Mouse (Mus musculus) kidney, embryonic 16.5 days (tissue): Measurements from ENCODE around the gene Gm21905. TPM values are rescaled to one million over a fixed set of nuclear protein-coding genes. Genes with fewer than 3 reads are reported as not detected.

Experiments
- ATAC-seq: fragments of 200-750 bp; cut with Nextera tagmentation; 2 replicates; pipeline ENCODE4 v1.8.0; 2017; ENCODE audit warnings: moderate TSS enrichment; ENCODE audit not compliant: low FRiP score, low TSS enrichment
- H3K27ac ChIP-seq: fragments of 300-500 bp; sonication (generic); 2 replicates; pipeline ENCODE4 v1.5.1; 2014; ENCODE audit warnings: low read length
- H3K27me3 ChIP-seq: fragments of 300-500 bp; sonication (generic); 2 replicates; pipeline ENCODE4 v1.6.1; 2014; ENCODE audit warnings: low read length, control low read depth, mixed read lengths; ENCODE audit not compliant: insufficient read depth
- H3K36me3 ChIP-seq: fragments of 300-500 bp; sonication (generic); 2 replicates; pipeline ENCODE4 v1.6.1; 2014; ENCODE audit warnings: low read length, control low read depth, mixed read lengths; ENCODE audit not compliant: insufficient read depth
- H3K4me1 ChIP-seq: fragments of 300-500 bp; sonication (generic); 2 replicates; pipeline ENCODE4 v1.6.1; 2014; ENCODE audit warnings: low read length, control low read depth, mixed read lengths; ENCODE audit not compliant: insufficient read depth
- H3K4me2 ChIP-seq: fragments of 300-500 bp; sonication (generic); replicated peaks from 2 replicates; pipeline ENCODE4 v1.6.1; 2014; ENCODE audit warnings: low read depth, low read length
- H3K4me3 ChIP-seq: fragments of 300-500 bp; sonication (generic); 2 replicates; pipeline ENCODE4 v1.5.1; 2014; ENCODE audit warnings: mild to moderate bottlenecking, low read length
- H3K9ac ChIP-seq: fragments of 300-500 bp; sonication (generic); replicated peaks from 2 replicates; pipeline ENCODE4 v1.6.1; 2014; ENCODE audit warnings: low read length
- H3K9me3 ChIP-seq: fragments of 300-500 bp; sonication (generic); 2 replicates; pipeline ENCODE4 v1.6.1; 2016; ENCODE audit warnings: low read length, control low read depth
- WGBS: fragments of 180-500 bp; shearing (Covaris S2); extraction: QIAGEN DNeasy Blood & Tissue Kit; methylation state at CpG from one replicate; pipeline ENCODE4 v1.1.7; 2014; 5-methylcytosine and 5-hydroxymethylcytosine counted together
- polyA plus RNA-seq: library from polyadenylated mRNA; unstranded; fragments of >200 nt; fragmentation: Nextera tagmentation; extraction: Ambion mirVana; gene quantifications from 2 replicates; pipeline ENCODE4 v1.2.1, GENCODE M21; 2015

Gm21905 gene
- polyA plus RNA-seq = not detected in 2 replicates

DNA sequence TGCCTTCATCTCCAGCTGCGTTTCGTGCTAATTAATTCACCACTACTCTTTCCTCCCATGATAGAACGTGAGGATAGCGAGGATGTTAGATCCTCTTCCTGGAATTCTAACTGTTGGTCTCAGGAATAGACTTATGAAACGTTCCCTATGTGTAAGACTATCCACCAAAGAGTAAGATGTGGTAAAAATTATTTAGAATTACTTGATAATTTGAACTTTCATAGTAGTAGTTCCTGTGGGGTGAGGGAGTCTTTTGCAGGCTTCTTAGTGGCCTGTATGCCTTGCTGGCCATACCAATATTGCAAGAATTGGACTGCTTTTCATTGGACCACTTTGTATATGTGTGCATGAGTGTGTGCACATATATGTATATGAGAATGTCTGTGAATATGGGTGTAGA lies at the start of gene Gm21905:
TSS of gene Gm21905 (minus strand) at position 101 of the 400 bp plus-strand sequence.
- H3K4me1 ChIP-seq = no peaks in the 10 kb centered on the region
- H3K9ac ChIP-seq = no peak within 1 kb of the TSS
- no peak within 1 kb of the TSS for H3K4me2 ChIP-seq
- 76% methylated on average over 5 of the region's 5 CpGs for WGBS
- no peaks in the 10 kb centered on the region for H3K9me3 ChIP-seq
- H3K27me3 ChIP-seq = no peaks in the 10 kb centered on the region
- no peak within 1 kb of the TSS for H3K27ac ChIP-seq
- H3K4me3 ChIP-seq = no peak within 1 kb of the TSS
- no peak for ATAC-seq
- no peaks in the 10 kb centered on the region for H3K36me3 ChIP-seq

DNA sequence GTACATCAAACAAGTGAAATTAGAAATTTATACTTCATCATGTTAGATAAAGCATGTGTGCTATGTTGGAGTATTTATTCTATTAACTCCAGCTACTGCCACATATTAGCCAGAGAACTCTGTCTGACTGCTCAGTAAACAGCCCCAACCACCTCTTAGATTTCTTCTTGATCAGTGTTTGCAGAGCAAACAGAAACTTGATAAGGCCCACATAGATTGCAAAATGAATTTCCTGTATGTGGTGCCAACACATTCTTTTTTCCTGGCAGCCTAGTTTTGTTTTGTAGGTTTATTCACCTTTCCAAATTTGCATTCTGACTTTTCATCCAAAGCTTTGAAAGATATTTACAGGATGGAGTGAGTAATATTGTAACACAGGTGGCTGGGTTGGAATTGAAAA lies 44.2 kb upstream of the Gm21905 start:
- no peaks in the 10 kb centered on the region for H3K4me1 ChIP-seq
- H3K36me3 ChIP-seq = no peaks in the 10 kb centered on the region
- no peaks in the 10 kb centered on the region for H3K27me3 ChIP-seq
- no peak overlapping the region for H3K27ac ChIP-seq
- no peak overlapping the region for H3K9ac ChIP-seq
- no peaks in the 10 kb centered on the region for H3K9me3 ChIP-seq
- H3K4me3 ChIP-seq = no peak overlapping the region
- no peak overlapping the region for H3K4me2 ChIP-seq
- no peak for ATAC-seq

DNA sequence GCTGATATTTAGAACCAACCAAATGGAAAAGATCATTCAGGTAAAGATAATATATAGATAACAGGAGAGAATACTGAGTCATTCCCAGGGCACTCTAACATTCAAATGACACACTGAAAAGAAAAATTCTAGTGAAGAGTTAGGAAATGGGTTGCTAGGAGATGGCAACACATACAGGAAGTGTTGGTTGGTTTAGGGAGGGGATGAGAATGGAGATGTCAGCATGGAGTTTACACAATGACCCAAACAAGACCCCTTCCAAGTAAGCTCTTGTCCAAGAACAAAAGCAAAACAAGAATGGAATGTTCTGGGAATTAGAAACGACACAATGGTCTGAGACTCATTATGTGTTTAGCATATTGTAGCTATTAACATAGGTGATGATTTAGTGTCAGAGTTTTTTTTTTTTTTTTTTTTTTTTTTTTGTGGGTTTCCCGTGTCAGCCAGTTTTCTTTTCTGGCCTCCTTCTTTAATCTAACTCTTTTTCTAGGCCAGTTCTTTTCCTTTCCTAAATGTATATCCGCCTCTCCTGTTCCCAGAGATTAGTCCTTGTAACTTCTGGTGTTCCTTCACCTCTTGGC lies 35.8 kb upstream of the Gm21905 start:
- no peaks in the 10 kb centered on the region for H3K27me3 ChIP-seq
- H3K9ac ChIP-seq = no peak overlapping the region
- no peaks in the 10 kb centered on the region for H3K36me3 ChIP-seq
- no peak for ATAC-seq
- H3K27ac ChIP-seq = no peak overlapping the region
- H3K9me3 ChIP-seq = no peaks in the 10 kb centered on the region
- H3K4me2 ChIP-seq = no peak overlapping the region
- H3K4me3 ChIP-seq = no peak overlapping the region
- WGBS = 66% methylated on average over 3 of the region's 3 CpGs
- no peaks in the 10 kb centered on the region for H3K4me1 ChIP-seq

DNA sequence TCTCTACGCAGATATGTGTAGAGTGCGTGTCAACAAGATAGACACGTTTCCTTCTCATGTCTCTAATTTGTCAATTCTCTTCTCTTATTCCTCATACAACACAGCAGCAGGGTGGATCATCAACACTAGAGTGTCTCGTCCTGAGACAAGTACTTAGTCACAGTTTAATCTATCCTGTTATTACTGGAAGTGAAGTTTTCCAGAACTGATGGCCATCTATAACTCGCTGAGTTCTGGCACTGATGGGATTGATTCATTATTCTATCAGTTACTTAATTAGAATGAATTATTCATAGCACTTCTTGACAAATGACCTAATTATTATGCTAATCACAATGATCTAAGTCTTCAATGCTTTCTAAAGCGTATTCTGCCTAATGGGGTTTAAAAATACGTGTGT lies 23.3 kb upstream of the Gm21905 start:
- Histone ChIP-seq H3K27me3 (no peaks in the 10 kb centered on the region), H3K4me3 (no peak overlapping the region), H3K9ac (no peak overlapping the region), H3K4me1 (no peaks in the 10 kb centered on the region), H3K27ac (no peak overlapping the region), H3K9me3 (no peaks in the 10 kb centered on the region), H3K4me2 (no peak overlapping the region), H3K36me3 (no peaks in the 10 kb centered on the region)
- WGBS = 74% methylated on average over 7 of the region's 7 CpGs
- no peak for ATAC-seq

DNA sequence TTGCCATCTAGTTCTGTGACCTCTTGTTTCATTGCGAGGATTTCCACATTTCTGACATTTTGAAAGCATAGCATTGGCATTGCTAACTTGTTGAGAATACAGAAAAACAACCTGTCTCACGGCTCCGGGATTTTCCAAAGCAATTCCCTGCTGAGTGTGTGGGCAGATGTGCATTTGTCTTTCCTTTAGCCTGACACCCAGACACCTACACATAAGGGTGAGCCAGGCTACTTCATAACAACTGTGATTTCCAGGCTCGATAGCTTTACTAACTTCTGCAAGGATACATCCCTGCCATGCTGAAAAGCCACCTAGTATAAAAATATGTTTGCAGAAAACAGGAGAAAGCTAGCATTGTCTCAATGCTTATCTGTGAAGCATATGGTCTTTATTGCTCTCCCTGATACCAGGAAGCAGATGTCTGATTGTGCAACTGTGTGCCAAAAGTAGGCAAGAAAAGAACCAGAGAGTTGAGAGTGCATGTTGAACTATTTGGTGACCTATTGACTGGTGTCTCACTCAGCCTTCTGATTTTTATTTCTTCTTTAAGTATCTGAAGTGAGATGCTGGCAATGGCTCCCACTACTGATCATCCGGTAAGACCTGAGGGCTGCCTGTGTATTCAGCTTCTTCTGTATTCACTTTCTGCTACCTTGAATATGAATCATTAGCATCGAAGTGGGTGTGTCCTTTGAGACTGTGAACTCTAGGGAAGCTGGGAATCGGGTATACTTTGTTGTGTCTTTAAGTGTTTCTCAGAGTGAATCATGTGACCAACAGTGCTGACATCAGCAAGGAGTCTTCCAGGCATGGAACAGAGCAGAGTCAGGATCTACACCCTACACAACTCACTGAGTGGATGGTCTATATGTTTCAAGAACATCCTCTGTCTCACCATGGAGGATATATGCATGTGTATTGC lies 15.7 kb upstream of the Gm21905 start:
- Histone ChIP-seq H3K4me3 (no peak overlapping the region), H3K9me3 (no peaks in the 10 kb centered on the region), H3K9ac (no peak overlapping the region), H3K4me2 (no peak overlapping the region), H3K27me3 (no peaks in the 10 kb centered on the region), H3K4me1 (no peaks in the 10 kb centered on the region), H3K27ac (no peak overlapping the region), H3K36me3 (no peaks in the 10 kb centered on the region)
- no peak for ATAC-seq
- 79% methylated on average over 7 of the region's 7 CpGs for WGBS

DNA sequence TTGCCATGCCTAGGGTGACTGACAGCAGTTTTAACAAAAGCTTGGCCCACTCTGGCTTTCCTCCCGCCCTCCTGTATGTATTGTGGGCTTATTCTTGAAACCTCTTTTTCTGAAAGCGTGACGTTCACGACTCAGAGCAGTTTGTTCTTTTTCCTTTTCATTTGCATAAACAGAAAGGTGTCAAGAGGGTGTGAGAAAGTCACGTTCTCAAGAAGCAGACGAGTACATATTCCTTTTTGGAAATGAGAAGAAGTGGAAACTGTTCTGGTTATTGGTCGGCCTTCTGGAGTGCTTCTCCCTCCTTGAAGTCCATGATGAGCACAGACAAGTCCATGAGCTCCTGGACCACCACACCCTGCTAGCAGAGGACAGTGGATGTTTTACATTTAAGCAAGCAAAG lies 9.3 kb upstream of the Gm21905 start:
- H3K4me2 ChIP-seq = no peak overlapping the region
- 82% methylated on average over 7 of the region's 7 CpGs for WGBS
- H3K27ac ChIP-seq = no peak overlapping the region
- no peak for ATAC-seq
- H3K9me3 ChIP-seq = no peaks in the 10 kb centered on the region
- no peaks in the 10 kb centered on the region for H3K4me1 ChIP-seq
- H3K4me3 ChIP-seq = no peak overlapping the region
- no peaks in the 10 kb centered on the region for H3K36me3 ChIP-seq
- no peak overlapping the region for H3K9ac ChIP-seq
- H3K27me3 ChIP-seq = no peaks in the 10 kb centered on the region

DNA sequence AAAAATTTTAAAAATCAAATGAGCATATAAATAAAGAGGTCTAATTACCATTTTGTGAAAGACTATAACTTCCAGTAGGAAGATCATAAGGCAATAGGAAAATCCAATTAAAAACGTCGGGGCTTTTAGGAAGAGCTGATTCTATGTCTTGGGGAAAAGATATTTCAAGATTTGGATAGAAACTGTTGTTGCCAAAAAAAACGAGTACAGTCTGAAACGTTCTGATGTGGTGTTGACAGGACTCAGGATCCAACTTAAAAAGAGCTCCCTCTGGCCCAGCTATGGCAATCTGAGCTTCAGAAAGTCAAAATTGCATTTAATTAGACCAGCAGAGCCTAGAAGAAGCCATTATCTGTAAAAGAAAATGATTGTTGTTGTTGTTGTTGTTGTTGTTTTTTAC lies 7.9 kb upstream of the Gm21905 start:
- no peak overlapping the region for H3K27ac ChIP-seq
- 73% methylated on average over 4 of the region's 4 CpGs for WGBS
- no peak overlapping the region for H3K4me2 ChIP-seq
- H3K4me1 ChIP-seq = no peaks in the 10 kb centered on the region
- no peaks in the 10 kb centered on the region for H3K27me3 ChIP-seq
- no peak for ATAC-seq
- H3K9ac ChIP-seq = no peak overlapping the region
- H3K4me3 ChIP-seq = no peak overlapping the region
- no peaks in the 10 kb centered on the region for H3K9me3 ChIP-seq
- H3K36me3 ChIP-seq = no peaks in the 10 kb centered on the region

DNA sequence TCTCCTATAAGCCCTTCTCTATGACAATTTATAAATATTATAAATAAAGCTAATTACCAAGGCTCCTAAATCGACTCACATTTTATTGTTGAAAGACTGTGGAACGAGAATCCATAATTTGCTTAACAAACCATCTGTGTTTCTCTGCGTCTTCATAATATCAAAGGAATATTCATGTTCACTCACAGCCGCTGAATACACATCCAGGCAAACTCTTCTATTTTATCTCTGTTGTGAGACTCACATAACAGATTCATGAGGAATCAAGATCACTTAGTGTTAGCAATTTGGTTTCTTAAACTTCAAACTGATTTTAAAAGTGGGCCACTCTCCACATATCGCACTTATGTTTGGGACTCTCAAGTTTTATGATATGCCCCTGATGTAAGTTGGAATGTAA lies 1.9 kb upstream of the Gm21905 start:
- Histone ChIP-seq H3K4me3 (no peak overlapping the region), H3K27me3 (no peaks in the 10 kb centered on the region), H3K9ac (no peak overlapping the region), H3K9me3 (no peaks in the 10 kb centered on the region), H3K27ac (no peak overlapping the region), H3K4me2 (no peak overlapping the region), H3K4me1 (no peaks in the 10 kb centered on the region), H3K36me3 (no peaks in the 10 kb centered on the region)
- 87% methylated on average over 5 of the region's 5 CpGs for WGBS
- no peak for ATAC-seq

DNA sequence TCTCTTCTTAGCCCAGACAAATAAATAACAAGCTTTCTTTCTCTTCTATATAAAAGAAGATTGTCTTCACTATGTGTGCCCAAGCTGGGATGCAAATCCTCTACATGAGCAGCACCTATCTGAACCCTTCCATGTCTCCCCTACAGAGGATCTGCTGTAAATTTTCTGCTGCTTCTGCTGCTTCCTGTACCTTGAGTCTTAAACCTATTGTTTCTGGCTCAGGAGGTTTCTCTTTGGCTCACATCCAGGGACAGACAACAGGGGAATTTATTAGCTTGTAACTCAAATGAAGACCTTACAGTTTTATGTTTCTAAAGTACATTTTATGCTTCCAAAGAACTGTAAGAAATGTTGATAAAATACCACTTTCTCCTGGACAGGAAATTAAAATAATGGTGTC lies 785 bp upstream of the Gm21905 start:
- H3K9ac ChIP-seq = no peak overlapping the region
- no peaks in the 10 kb centered on the region for H3K27me3 ChIP-seq
- no peaks in the 10 kb centered on the region for H3K9me3 ChIP-seq
- no peak overlapping the region for H3K4me2 ChIP-seq
- no peaks in the 10 kb centered on the region for H3K36me3 ChIP-seq
- no peak for ATAC-seq
- no peak overlapping the region for H3K27ac ChIP-seq
- no peaks in the 10 kb centered on the region for H3K4me1 ChIP-seq
- no peak overlapping the region for H3K4me3 ChIP-seq

DNA sequence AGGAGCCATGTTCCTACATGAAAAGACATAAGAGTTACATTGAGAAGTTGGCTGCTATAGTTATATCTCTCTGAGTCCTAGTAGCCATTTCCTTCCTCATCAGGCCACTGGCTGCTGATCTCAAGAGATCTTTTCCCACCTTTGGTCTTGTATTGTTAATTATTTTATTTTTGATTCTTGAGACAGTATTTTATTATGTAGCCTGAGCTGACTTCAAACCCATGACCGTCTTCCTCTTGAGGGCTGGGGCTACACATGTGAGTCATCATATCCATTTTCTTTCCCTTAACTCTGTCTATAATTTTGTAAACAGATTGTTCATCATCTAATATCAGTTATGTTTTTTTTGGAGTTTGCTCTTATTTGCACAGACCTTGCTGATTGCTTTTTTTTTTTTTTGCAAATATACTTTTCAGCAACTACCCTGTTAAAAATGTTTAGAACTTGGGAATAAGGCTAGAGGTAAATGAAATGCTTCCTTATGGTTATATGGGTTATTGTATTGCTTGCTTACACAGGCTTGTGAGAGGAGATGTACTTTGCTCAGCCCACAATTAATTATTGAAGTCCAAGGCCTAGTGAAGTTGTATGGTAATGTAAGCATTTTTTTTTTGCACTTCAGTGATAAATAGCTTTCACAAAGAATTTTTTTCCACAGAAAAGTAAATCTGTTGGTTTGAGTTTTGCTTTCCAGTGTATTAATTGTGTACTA lies 2.0 kb downstream of the Gm21905 start:
- Histone ChIP-seq H3K4me1 (no peaks in the 10 kb centered on the region), H3K9me3 (no peaks in the 10 kb centered on the region), H3K4me2 (no peak overlapping the region), H3K9ac (no peak overlapping the region), H3K4me3 (no peak overlapping the region), H3K27ac (no peak overlapping the region), H3K36me3 (no peaks in the 10 kb centered on the region), H3K27me3 (no peaks in the 10 kb centered on the region)
- WGBS = 100% methylated on average over 1 of the region's 1 CpGs
- no peak for ATAC-seq
